In the genomic region with DNA sequence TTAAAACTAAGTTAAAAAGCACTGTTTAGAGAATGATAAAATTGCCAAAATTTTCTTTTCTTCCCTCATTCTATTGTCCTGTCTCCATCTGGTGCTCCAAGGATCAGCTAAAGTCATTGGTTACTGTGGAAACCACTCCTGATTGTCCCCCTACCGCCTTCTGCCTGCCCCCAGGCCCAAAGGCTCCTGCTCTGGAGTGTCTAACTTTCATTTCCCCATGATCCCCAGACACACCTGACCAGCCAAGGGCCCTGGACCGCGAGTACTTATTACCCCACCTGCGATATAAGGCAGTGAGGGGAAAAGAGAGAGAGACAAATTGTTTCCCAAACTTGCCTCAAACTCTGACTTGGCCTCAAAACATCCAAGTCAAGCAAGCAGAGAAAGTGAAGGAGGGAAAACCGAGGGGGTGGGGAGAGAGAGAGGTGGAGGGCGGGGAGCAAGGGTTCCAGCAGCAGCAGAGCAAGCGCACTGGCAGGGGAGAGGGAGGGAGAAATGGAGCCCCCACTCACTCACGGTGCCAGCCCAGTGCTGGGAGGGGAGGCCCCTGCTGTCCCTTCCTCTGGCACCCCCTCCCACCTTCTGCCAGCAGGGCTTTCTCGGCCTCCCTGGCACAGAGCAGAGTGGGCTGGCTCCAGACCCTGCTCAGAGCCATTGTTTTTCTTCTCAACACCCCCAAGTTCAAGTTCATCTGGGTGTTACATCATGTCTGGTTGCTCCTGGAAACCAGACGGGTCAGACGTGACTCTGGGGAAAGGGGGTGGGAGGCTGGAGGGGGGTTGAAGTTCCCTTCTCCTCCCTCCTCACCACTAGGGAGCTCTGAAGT, we compare ENCODE assay signal across 8 mouse cellular contexts. TPM values are rescaled to one million over a fixed set of nuclear protein-coding genes. Genes with fewer than 3 reads are reported as not detected.
DNase-seq lines count a peak whose midpoint lies in the region; ATAC-seq and TF ChIP-seq lines count a peak whose summit lies in the region.

No protein-coding gene starts in this region.

- H3K4me2 ChIP-seq in embryonic facial prominence, embryonic 15.5 days (replicated peaks) = peak overlapping the region; percentile 15; the same call in 1 of the 2 replicates
- no peak overlapping the region for H3K4me2 ChIP-seq in heart, postnatal 0 days (ENCODE audit: low read depth, low read length)
- H3K4me2 ChIP-seq in liver, embryonic 15.5 days = no peak overlapping the region

- no peak for TF ChIP-seq CTCF in heart, postnatal 0 days (IDR thresholded peaks at IDR 0.05; ENCODE audit: low read depth)

- WGBS in embryonic facial prominence, embryonic 15.5 days = 11% methylated on average over 11 of the region's 11 CpGs
- 35% methylated on average over 11 of the region's 11 CpGs for WGBS in heart, postnatal 0 days
- 47% methylated on average over 11 of the region's 11 CpGs for WGBS in liver, embryonic 15.5 days (ENCODE audit: insufficient replicate concordance)

- H3K4me1 ChIP-seq in megakaryocyte, embryonic 14.5 days = peaks cover 62% of the 10 kb centered on the region
- peaks cover 85% of the 10 kb centered on the region for H3K4me1 ChIP-seq in embryonic facial prominence, embryonic 15.5 days
- 0 out of 2 replicates have a peak, but pooled peaks cover 4% of the 10 kb centered on the region for H3K4me1 ChIP-seq in heart, postnatal 0 days (ENCODE audit: control insufficient read depth, insufficient read depth)
- peaks cover 64% of the 10 kb centered on the region for H3K4me1 ChIP-seq in liver, embryonic 15.5 days (replicated peaks)

- H3K36me3 ChIP-seq in megakaryocyte, embryonic 14.5 days (replicated peaks; ENCODE audit: low read length) = peaks cover 39% of the 10 kb centered on the region
- H3K36me3 ChIP-seq in embryonic facial prominence, embryonic 15.5 days = peaks cover 26% of the 10 kb centered on the region
- H3K36me3 ChIP-seq in heart, postnatal 0 days (replicated peaks; ENCODE audit: control insufficient read depth, insufficient read depth, low read length) = peaks cover 10% of the 10 kb centered on the region
- H3K36me3 ChIP-seq in liver, embryonic 15.5 days (replicated peaks) = no peaks in the 10 kb centered on the region

- H3K4me3 ChIP-seq in megakaryocyte, embryonic 14.5 days (replicated peaks) = peak overlapping the region; percentile 71
- H3K4me3 ChIP-seq in embryonic facial prominence, embryonic 15.5 days (replicated peaks) = no peak overlapping the region
- no peak overlapping the region for H3K4me3 ChIP-seq in heart, postnatal 0 days (ENCODE audit: low read depth, low read length)
- H3K4me3 ChIP-seq in liver, embryonic 15.5 days (replicated peaks) = no peak overlapping the region

- peaks cover 7% of the 10 kb centered on the region for H3K27me3 ChIP-seq in megakaryocyte, embryonic 14.5 days (replicated peaks)
- peaks cover 20% of the 10 kb centered on the region for H3K27me3 ChIP-seq in embryonic facial prominence, embryonic 15.5 days
- H3K27me3 ChIP-seq in heart, postnatal 0 days (ENCODE audit: control insufficient read depth, insufficient read depth, low read length) = peaks cover 22% of the 10 kb centered on the region
- peaks cover 32% of the 10 kb centered on the region for H3K27me3 ChIP-seq in liver, embryonic 15.5 days

- peak; percentile 58 for DNase-seq in heart, postnatal 0 days (ENCODE audit: low spot score)
- peak; percentile 91 for DNase-seq in retina, postnatal 1 day
- no peak for DNase-seq in adrenal gland, adult 18-20 months (ENCODE audit: low spot score in 2 of 2)
- DNase-seq in layer of hippocampus, postnatal 36 days = no peak

- no peak overlapping the region for H3K9ac ChIP-seq in embryonic facial prominence, embryonic 15.5 days
- H3K9ac ChIP-seq in heart, postnatal 0 days (replicated peaks; ENCODE audit: low read depth, low read length) = no peak overlapping the region
- H3K9ac ChIP-seq in liver, embryonic 15.5 days = no peak overlapping the region

- H3K27ac ChIP-seq in embryonic facial prominence, embryonic 15.5 days (replicated peaks) = peak overlapping the region; percentile 95
- peak overlapping the region; percentile 81 for H3K27ac ChIP-seq in heart, postnatal 0 days (ENCODE audit: low read depth)
- H3K27ac ChIP-seq in liver, embryonic 15.5 days (replicated peaks) = 0 out of 2 replicates have a peak overlapping the region, but pooled peaks have one; percentile 14

- no peaks in the 10 kb centered on the region for H3K9me3 ChIP-seq in megakaryocyte, embryonic 14.5 days
- H3K9me3 ChIP-seq in embryonic facial prominence, embryonic 15.5 days (replicated peaks) = no peaks in the 10 kb centered on the region
- H3K9me3 ChIP-seq in heart, postnatal 0 days (replicated peaks; ENCODE audit: control insufficient read depth, low read length) = no peaks in the 10 kb centered on the region
- H3K9me3 ChIP-seq in liver, embryonic 15.5 days (replicated peaks) = no peaks in the 10 kb centered on the region

- peak; percentile 40; the same call in 1 of the 2 replicates for TF ChIP-seq EP300 in heart, postnatal 0 days (IDR thresholded peaks at IDR 0.05; ENCODE audit: low read depth)

- ATAC-seq in megakaryocyte, adult 5-6 weeks (ENCODE audit: poor library complexity, severe bottlenecking) = no peak
- ATAC-seq in embryonic facial prominence, embryonic 15.5 days (ENCODE audit: insufficient number of reproducible peaks, low FRiP score, low TSS enrichment, low read depth) = peak; percentile 90
- peak; percentile 50 for ATAC-seq in heart, postnatal 0 days (ENCODE audit: insufficient read depth, low read depth)
- ATAC-seq in liver, embryonic 15.5 days (ENCODE audit: insufficient read depth) = no peak

RNA-seq across cellular contexts. Expression of a gene that starts 10.7 kb away (rescaled TPM):
- 2.7 and 19.7 TPM in 2 replicates for polyA plus RNA-seq in megakaryocyte, embryonic 14.5 days (2012; ENCODE audit: insufficient read depth, low replicate concordance)
- total RNA-seq in megakaryocyte, adult 5-6 weeks (2015) = 40.4 and 45.2 TPM in 2 replicates
- total RNA-seq in megakaryocyte, adult 5-6 weeks (2017) = 20.6 and 25.5 TPM in 2 replicates
- 4.2 and 4.9 TPM in 2 replicates for polyA plus RNA-seq in embryonic facial prominence, embryonic 15.5 days (2015; fragmentation: Nextera tagmentation; extraction: Ambion mirVana)
- total RNA-seq in heart, postnatal 0 days (2014; rRNA removed; ENCODE audit: low replicate concordance) = 1.0 TPM in 1 of 2 replicates, not detected in the other
- polyA plus RNA-seq in heart, postnatal 0 days (2015; fragmentation: Nextera tagmentation; extraction: Ambion mirVana) = 3.0 and 3.1 TPM in 2 replicates
- polyA plus RNA-seq in liver, embryonic 15.5 days (2015; fragmentation: Nextera tagmentation; extraction: Ambion mirVana) = 8.1 and 8.7 TPM in 2 replicates
- under 1 TPM; 0.45 to 0.76 TPM for total RNA-seq in adrenal gland, adult 18-20 months (2021)
- not detected for total RNA-seq in layer of hippocampus, postnatal 36 days (2021)

RNA-seq across cellular contexts. Expression of a gene that starts 10.9 kb away (rescaled TPM):
- 347 and 510 TPM in 2 replicates for polyA plus RNA-seq in megakaryocyte, embryonic 14.5 days (2012; ENCODE audit: insufficient read depth, low replicate concordance)
- total RNA-seq in megakaryocyte, adult 5-6 weeks (2015) = 69.0 and 69.9 TPM in 2 replicates
- total RNA-seq in megakaryocyte, adult 5-6 weeks (2017) = 60.3 and 62.0 TPM in 2 replicates
- polyA plus RNA-seq in embryonic facial prominence, embryonic 15.5 days (2015; fragmentation: Nextera tagmentation; extraction: Ambion mirVana) = 5.8 and 6.0 TPM in 2 replicates
- 4.4 and 4.8 TPM in 2 replicates for total RNA-seq in heart, postnatal 0 days (2014; rRNA removed; ENCODE audit: low replicate concordance)
- 8.7 and 9.8 TPM in 2 replicates for polyA plus RNA-seq in heart, postnatal 0 days (2015; fragmentation: Nextera tagmentation; extraction: Ambion mirVana)
- 55.3 and 58.3 TPM in 2 replicates for polyA plus RNA-seq in liver, embryonic 15.5 days (2015; fragmentation: Nextera tagmentation; extraction: Ambion mirVana)
- 1 to 10 TPM; 2.7 to 2.8 TPM for total RNA-seq in adrenal gland, adult 18-20 months (2021)
- 1 to 10 TPM; 1.2 to 2.0 TPM for total RNA-seq in layer of hippocampus, postnatal 36 days (2021)

RNA-seq across cellular contexts. Expression of a gene that starts 24.5 kb away (rescaled TPM):
- 144 and 266 TPM in 2 replicates for polyA plus RNA-seq in megakaryocyte, embryonic 14.5 days (2012; ENCODE audit: insufficient read depth, low replicate concordance)
- 42.8 and 43.0 TPM in 2 replicates for total RNA-seq in megakaryocyte, adult 5-6 weeks (2015)
- 31.8 and 36.8 TPM in 2 replicates for total RNA-seq in megakaryocyte, adult 5-6 weeks (2017)
- 16.7 and 16.9 TPM in 2 replicates for polyA plus RNA-seq in embryonic facial prominence, embryonic 15.5 days (2015; fragmentation: Nextera tagmentation; extraction: Ambion mirVana)
- total RNA-seq in heart, postnatal 0 days (2014; rRNA removed; ENCODE audit: low replicate concordance) = 68.0 and 83.6 TPM in 2 replicates
- 6.2 and 6.9 TPM in 2 replicates for polyA plus RNA-seq in heart, postnatal 0 days (2015; fragmentation: Nextera tagmentation; extraction: Ambion mirVana)
- polyA plus RNA-seq in liver, embryonic 15.5 days (2015; fragmentation: Nextera tagmentation; extraction: Ambion mirVana) = 6.2 and 7.2 TPM in 2 replicates
- total RNA-seq in adrenal gland, adult 18-20 months (2021) = 10 to 100 TPM; 71.3 to 77.8 TPM
- total RNA-seq in layer of hippocampus, postnatal 36 days (2021) = 10 to 100 TPM; 85.9 to 92.2 TPM

RNA-seq across cellular contexts. Expression of a gene that starts 26.0 kb away (rescaled TPM):
- 107 and 120 TPM in 2 replicates for polyA plus RNA-seq in megakaryocyte, embryonic 14.5 days (2012; ENCODE audit: insufficient read depth, low replicate concordance)
- 29.5 and 35.9 TPM in 2 replicates for total RNA-seq in megakaryocyte, adult 5-6 weeks (2015)
- 37.6 and 40.4 TPM in 2 replicates for total RNA-seq in megakaryocyte, adult 5-6 weeks (2017)
- 69.1 and 78.2 TPM in 2 replicates for polyA plus RNA-seq in embryonic facial prominence, embryonic 15.5 days (2015; fragmentation: Nextera tagmentation; extraction: Ambion mirVana)
- 98.3 and 116 TPM in 2 replicates for total RNA-seq in heart, postnatal 0 days (2014; rRNA removed; ENCODE audit: low replicate concordance)
- 28.4 and 29.5 TPM in 2 replicates for polyA plus RNA-seq in heart, postnatal 0 days (2015; fragmentation: Nextera tagmentation; extraction: Ambion mirVana)
- polyA plus RNA-seq in liver, embryonic 15.5 days (2015; fragmentation: Nextera tagmentation; extraction: Ambion mirVana) = 27.9 and 36.1 TPM in 2 replicates
- 10 to 100 TPM; 66.3 to 79.0 TPM for total RNA-seq in adrenal gland, adult 18-20 months (2021)
- 100 to 1,000 TPM in 1 of 2 experiments, 10 to 100 TPM in 1; 95.2 to 115 TPM for total RNA-seq in layer of hippocampus, postnatal 36 days (2021)

RNA-seq across cellular contexts. Expression of a gene that starts 49.5 kb away (rescaled TPM):
- polyA plus RNA-seq in megakaryocyte, embryonic 14.5 days (2012; ENCODE audit: insufficient read depth, low replicate concordance) = 106 and 333 TPM in 2 replicates
- total RNA-seq in megakaryocyte, adult 5-6 weeks (2015) = 86.1 and 87.5 TPM in 2 replicates
- total RNA-seq in megakaryocyte, adult 5-6 weeks (2017) = 62.7 and 65.3 TPM in 2 replicates
- 79.7 and 83.9 TPM in 2 replicates for polyA plus RNA-seq in embryonic facial prominence, embryonic 15.5 days (2015; fragmentation: Nextera tagmentation; extraction: Ambion mirVana)
- 17.0 and 23.2 TPM in 2 replicates for total RNA-seq in heart, postnatal 0 days (2014; rRNA removed; ENCODE audit: low replicate concordance)
- 33.3 and 38.3 TPM in 2 replicates for polyA plus RNA-seq in heart, postnatal 0 days (2015; fragmentation: Nextera tagmentation; extraction: Ambion mirVana)
- 22.8 and 23.1 TPM in 2 replicates for polyA plus RNA-seq in liver, embryonic 15.5 days (2015; fragmentation: Nextera tagmentation; extraction: Ambion mirVana)
- total RNA-seq in adrenal gland, adult 18-20 months (2021) = 10 to 100 TPM; 20.7 to 24.6 TPM
- total RNA-seq in layer of hippocampus, postnatal 36 days (2021) = 1 to 10 TPM; 7.2 to 7.6 TPM

Comparison
In these comparisons a context has a peak if more than half of its experiments do, and no peak if none do; other contexts are left out.
1. ATAC-seq: peak in embryonic facial prominence, embryonic 15.5 days (single experiment) and heart, postnatal 0 days (single experiment); none in megakaryocyte, adult 5-6 weeks (single experiment) and liver, embryonic 15.5 days (single experiment).
2. H3K27ac ChIP-seq: peak in every context shown above with its lines; median percentile 95 in embryonic facial prominence, embryonic 15.5 days; 81 in heart, postnatal 0 days; 14 in liver, embryonic 15.5 days.
3. DNase-seq: peak in heart, postnatal 0 days (single experiment) and retina, postnatal 1 day (single experiment); none in adrenal gland, adult 18-20 months (0 of 2) and layer of hippocampus, postnatal 36 days (0 of 2).
4. RNA of a gene that starts 10.7 kb away (total RNA-seq): 20.6 to 45.2 TPM in megakaryocyte, adult 5-6 weeks; 1.0 TPM in heart, postnatal 0 days, 0.45 to 0.76 TPM in adrenal gland, adult 18-20 months and not detected in layer of hippocampus, postnatal 36 days; every median in the first group is over 10 times any median in the second.
5. RNA of a gene that starts 10.9 kb away (total RNA-seq): 60.3 to 69.9 TPM in megakaryocyte, adult 5-6 weeks; 4.4 to 4.8 TPM in heart, postnatal 0 days, 2.7 to 2.8 TPM in adrenal gland, adult 18-20 months and 1.2 to 2.0 TPM in layer of hippocampus, postnatal 36 days; every median in the first group is over 10 times any median in the second.